Mouse (Mus musculus) thymus, adult 2 months (tissue): ENCODE results near the gene Pik3cb. TPM values are rescaled to one million over a fixed set of nuclear protein-coding genes. Genes with fewer than 3 reads are reported as not detected.

Experiments
- DNase-seq: peaks from one replicate; pipeline ENCODE4 v3.0.0; 2021
- H3K27ac ChIP-seq: fragments of 200-500 bp; 2 replicates; pipeline ENCODE4 v1.5.1; 2012; ENCODE audit warnings: low read length, control low read depth; ENCODE audit not compliant: control insufficient read depth, insufficient read depth
- H3K27me3 ChIP-seq: fragments of 200-500 bp; 2 replicates; pipeline ENCODE4 v1.6.1; 2012; ENCODE audit warnings: mild to moderate bottlenecking, low read length, moderate library complexity, mixed read lengths; ENCODE audit not compliant: control insufficient read depth, insufficient read depth
- H3K36me3 ChIP-seq: fragments of 200-500 bp; 2 replicates; pipeline ENCODE4 v1.6.1; 2012; ENCODE audit warnings: mild to moderate bottlenecking, low read length, moderate library complexity; ENCODE audit not compliant: control insufficient read depth, insufficient read depth
- H3K4me1 ChIP-seq: fragments of 200-500 bp; replicated peaks from 2 replicates; pipeline ENCODE4 v1.6.1; 2012; ENCODE audit warnings: low read length; ENCODE audit not compliant: control insufficient read depth, insufficient read depth
- H3K4me3 ChIP-seq: fragments of 200-500 bp; 2 replicates; pipeline ENCODE4 v1.5.1; 2012; ENCODE audit warnings: mild to moderate bottlenecking, low read length, control low read depth, moderate library complexity; ENCODE audit not compliant: control insufficient read depth, insufficient read depth
- CTCF ChIP-seq: fragments of 200-500 bp; IDR thresholded peaks from 2 replicates; pipeline ENCODE4 v1.5.1; 2012; ENCODE audit warnings: mild to moderate bottlenecking, control low read depth, low read length, moderate library complexity, borderline replicate concordance; ENCODE audit not compliant: control insufficient read depth, poor library complexity, insufficient read depth; ENCODE audit errors: extremely low read depth
- POLR2A ChIP-seq: fragments of 200-500 bp; IDR thresholded peaks from 2 replicates; pipeline ENCODE4 v1.6.1; 2012; ENCODE audit warnings: mild to moderate bottlenecking, low read length, control low read depth, moderate library complexity; ENCODE audit not compliant: control insufficient read depth, poor library complexity, insufficient read depth; ENCODE audit errors: extremely low read depth
- WGBS: fragments of 180-500 bp; shearing (Covaris S2); methylation state at CpG from one replicate; pipeline ENCODE4 v1.1.7; 2018; 5-methylcytosine and 5-hydroxymethylcytosine counted together
- polyA plus RNA-seq: library from polyadenylated mRNA; depleted of rRNA; stranded (reverse); fragments of >200 nt; gene quantifications from 2 replicates; pipeline ENCODE4 v1.2.3, GENCODE M21; 2012

Pik3cb gene
- polyA plus RNA-seq, 1 experiment = 2.9 TPM

DNA sequence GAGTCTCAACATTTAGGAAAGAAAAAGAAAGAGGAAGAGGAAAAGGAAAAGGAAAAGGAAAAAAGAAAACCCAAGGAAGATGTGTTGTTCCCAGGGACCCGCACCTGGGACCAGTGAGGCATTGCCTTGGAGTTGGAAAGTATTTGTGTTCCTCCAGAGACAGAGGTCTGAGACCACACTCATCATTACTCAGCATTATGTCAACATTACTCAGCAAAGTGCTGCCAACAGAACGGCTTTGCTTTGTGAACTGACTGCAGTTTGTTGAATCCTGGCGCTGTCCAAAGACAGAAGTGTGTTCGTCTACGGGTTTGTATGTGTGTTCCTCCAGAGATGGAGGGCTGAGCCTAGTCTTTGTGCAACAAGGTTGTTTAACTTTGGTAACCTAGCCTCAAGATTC, 20.4 kb upstream of the Pik3cb start:
- 90% methylated on average over 5 of the region's 5 CpGs for WGBS
- no peaks in the 10 kb centered on the region for H3K36me3 ChIP-seq
- no peaks in the 10 kb centered on the region for H3K27me3 ChIP-seq
- H3K4me1 ChIP-seq = no peaks in the 10 kb centered on the region; the same call in 1 of the 2 replicates
- DNase-seq = no peak
- no peak overlapping the region for H3K27ac ChIP-seq
- TF ChIP-seq CTCF (no peak), POLR2A (no peak)
- H3K4me3 ChIP-seq = no peak overlapping the region

DNA sequence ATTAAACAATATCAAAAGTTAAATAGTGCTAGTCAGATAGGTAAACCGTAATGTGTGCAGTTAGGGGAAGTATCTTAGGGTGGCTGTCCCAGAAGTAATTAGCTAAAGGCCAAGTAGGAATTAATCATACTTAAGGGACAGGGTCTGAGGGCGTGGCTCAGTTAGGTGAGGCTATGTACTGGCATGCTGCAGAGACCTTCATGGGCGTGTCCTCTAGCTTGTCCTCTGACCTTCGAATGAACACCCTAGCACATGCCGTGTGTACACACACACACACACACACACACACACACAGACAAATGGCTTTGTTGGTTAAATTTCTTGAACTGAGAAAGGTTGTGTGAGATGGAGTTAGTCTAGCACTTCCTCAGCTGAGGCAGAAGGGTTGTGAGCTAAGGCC, 19.5 kb upstream of the Pik3cb start:
- WGBS = 95% methylated on average over 5 of the region's 5 CpGs
- Histone ChIP-seq H3K4me3 (no peak overlapping the region), H3K27me3 (no peaks in the 10 kb centered on the region), H3K27ac (no peak overlapping the region), H3K36me3 (no peaks in the 10 kb centered on the region), H3K4me1 (no peaks in the 10 kb centered on the region; the same call in 1 of the 2 replicates)
- no peak for DNase-seq
- TF ChIP-seq POLR2A = no peak
- TF ChIP-seq CTCF = no peak

DNA sequence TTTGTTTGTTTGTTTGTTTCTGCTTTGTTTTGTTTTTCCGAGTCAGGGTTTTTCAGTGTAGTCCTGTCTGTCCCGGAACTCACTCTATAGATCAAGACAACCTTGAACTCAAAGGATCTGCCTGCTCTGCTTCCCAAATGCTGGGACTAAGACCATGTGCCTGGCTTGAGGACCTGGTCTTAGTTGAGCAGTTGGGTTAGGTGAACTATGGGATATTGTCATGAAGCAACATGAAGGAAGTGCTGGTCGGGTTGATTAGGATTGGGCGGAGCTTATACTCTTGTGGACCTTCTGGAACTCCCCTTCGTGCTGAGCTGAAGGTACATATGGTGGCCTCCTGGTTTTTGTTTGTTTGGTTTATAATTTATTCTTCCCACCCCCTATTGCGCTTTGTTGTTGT, 18.3 kb upstream of the Pik3cb start:
- H3K4me3 ChIP-seq = no peak overlapping the region
- no peaks in the 10 kb centered on the region for H3K36me3 ChIP-seq
- DNase-seq = no peak
- TF ChIP-seq POLR2A (no peak), CTCF (no peak)
- H3K27me3 ChIP-seq = no peaks in the 10 kb centered on the region
- no peak overlapping the region for H3K27ac ChIP-seq
- no peaks in the 10 kb centered on the region; the same call in 1 of the 2 replicates for H3K4me1 ChIP-seq
- WGBS = 91% methylated on average over 6 of the region's 6 CpGs

DNA sequence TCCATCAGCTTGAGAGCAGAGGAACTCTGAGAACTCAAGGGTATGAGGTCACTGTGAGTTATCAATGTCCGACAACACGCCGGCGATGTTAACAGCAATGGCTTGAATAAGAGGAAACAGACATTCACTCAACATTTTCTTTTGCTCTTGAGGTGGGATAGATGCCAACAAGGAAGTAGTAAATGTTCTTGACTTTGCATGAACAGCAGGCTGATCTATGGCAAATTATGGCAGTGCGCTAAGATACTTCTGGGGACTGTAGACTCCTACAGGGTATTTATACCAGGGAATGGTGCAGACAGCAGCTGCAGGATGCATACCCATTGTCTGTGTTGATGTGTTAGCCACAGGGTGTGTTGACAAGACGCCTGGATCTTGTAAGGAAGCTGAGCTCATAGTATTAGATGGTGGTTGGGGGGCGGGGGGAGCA, 17.8 kb upstream of the Pik3cb start:
- H3K4me3 ChIP-seq = no peak overlapping the region
- no peaks in the 10 kb centered on the region for H3K27me3 ChIP-seq
- no peak for TF ChIP-seq POLR2A
- no peak for TF ChIP-seq CTCF
- no peak overlapping the region for H3K27ac ChIP-seq
- H3K36me3 ChIP-seq = no peaks in the 10 kb centered on the region
- no peaks in the 10 kb centered on the region for H3K4me1 ChIP-seq
- 30% methylated on average over 7 of the region's 7 CpGs for WGBS
- DNase-seq = no peak

DNA sequence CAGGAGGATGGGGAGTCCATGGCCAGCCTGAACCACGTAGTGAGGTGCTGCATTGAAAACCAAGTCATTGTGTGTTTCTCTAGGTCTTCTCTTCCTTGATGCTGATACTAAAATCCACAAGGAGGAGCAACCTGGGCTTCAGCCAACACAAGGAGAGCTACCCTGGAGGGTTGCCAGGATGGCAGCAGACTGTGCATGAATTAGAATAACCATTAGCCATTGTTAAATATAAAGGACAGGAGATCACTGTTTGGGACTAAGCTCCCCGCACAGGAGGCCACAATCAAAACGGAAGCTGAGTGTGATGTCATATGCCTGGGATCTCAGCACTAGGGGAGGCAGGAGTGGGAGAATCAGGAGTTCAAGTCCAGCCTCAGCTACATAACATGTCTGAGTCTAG, 13.2 kb upstream of the Pik3cb start:
- Histone ChIP-seq H3K4me3 (no peak overlapping the region), H3K27me3 (no peaks in the 10 kb centered on the region), H3K4me1 (no peaks in the 10 kb centered on the region), H3K36me3 (no peaks in the 10 kb centered on the region), H3K27ac (no peak overlapping the region)
- no peak for TF ChIP-seq POLR2A
- TF ChIP-seq CTCF = no peak
- DNase-seq = no peak
- WGBS = 93% methylated on average over 3 of the region's 3 CpGs

DNA sequence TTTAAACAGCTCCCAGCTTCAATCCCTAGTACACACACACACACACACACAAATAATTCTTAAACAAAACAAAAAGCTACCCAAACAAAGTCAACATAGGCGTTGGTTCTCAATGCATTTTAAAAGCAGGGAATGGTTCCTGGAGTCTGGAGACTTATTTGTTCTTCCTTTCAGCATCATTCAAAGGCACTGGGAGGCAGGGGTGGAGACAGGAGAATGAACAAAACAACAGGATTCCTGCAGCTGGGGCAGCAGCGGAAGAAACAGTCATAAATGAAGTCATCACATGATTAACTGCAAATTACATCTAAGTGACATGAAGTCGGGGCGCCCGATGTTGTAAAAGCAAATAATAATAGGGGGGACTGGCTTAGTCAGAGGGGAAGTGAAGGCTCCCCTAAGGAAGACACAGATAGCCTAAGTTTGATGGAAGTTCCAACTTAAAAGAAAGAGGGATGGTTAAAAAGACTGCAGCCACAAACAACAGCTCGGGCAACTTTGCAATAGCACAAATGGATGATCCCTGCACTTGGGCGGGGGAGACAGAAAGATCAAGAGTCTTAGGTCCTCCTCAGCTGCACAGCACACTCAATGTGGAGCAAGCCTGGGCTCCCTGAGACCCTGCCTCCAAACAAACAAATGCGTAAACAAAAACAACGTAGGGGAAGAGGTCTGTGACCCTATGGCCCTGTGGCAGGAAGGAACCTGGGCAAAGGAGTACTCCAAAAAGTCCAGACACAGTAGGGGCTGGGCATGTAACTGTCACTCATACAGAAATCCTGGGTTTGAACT, 12.5 kb upstream of the Pik3cb start:
- TF ChIP-seq POLR2A (no peak), CTCF (no peak)
- Histone ChIP-seq H3K4me1 (no peaks in the 10 kb centered on the region), H3K36me3 (no peaks in the 10 kb centered on the region), H3K27ac (no peak overlapping the region), H3K27me3 (no peaks in the 10 kb centered on the region), H3K4me3 (no peak overlapping the region)
- DNase-seq = no peak
- WGBS = 66% methylated on average over 9 of the region's 9 CpGs
